Mouse (Mus musculus) gastrocnemius, postnatal 10 days (tissue): Measurements from ENCODE around the gene Disc1. TPM values are rescaled to one million over a fixed set of nuclear protein-coding genes. Genes with fewer than 3 reads are reported as not detected.

ENCODE experiments used
- microRNA-seq, 2 experiments: library from miRNA; unstranded; fragments of <30 nt; microRNA quantifications; one replicate each; pipeline ENCODE4 v1.2.0; 2021
- total RNA-seq, 2 experiments: library from RNA; stranded (reverse); gene quantifications; 2 replicates each; pipeline ENCODE4 v1.2.3; 2021

Gene Disc1
- total RNA-seq, 2 experiments from 2014 or later, result 2.6 to 4.0 TPM

Small RNAs within 50 kb of the gene (microRNA-seq; reads per million reads assigned to microRNA genes)
- 0 reads per million in 2 experiments for gene Gm22197

Other genes starting within 250 kb of the Disc1 start
- gene Gnpat, start 191.2 kb upstream of the Disc1 start, total RNA-seq, result 10 to 100 TPM; 92.7 to 98.3 TPM
- 10 to 100 TPM; 32.7 to 33.3 TPM for gene 2810004N23Rik, start 191.1 kb upstream of the Disc1 start, total RNA-seq
- gene Exoc8, start 156.5 kb upstream of the Disc1 start, total RNA-seq, result 1 to 10 TPM; 8.0 to 8.7 TPM
- 10 to 100 TPM in 1 of 2 experiments, 1 to 10 TPM in 1; 9.6 to 10.7 TPM for gene Sprtn, start 156.3 kb upstream of the Disc1 start, total RNA-seq
- 10 to 100 TPM; 60.0 to 71.9 TPM for gene Egln1, start 104.9 kb upstream of the Disc1 start, total RNA-seq
- 10 to 100 TPM; 74.9 to 76.4 TPM for gene Tsnax, start 41.2 kb upstream of the Disc1 start, total RNA-seq